Mouse (Mus musculus) cerebellum, adult (tissue): ENCODE measurements around the gene Tti1.

ENCODE experiments used
- ATAC-seq: cut with Nextera tagmentation; 2 replicates; pipeline ENCODE4 v1.9.2; 2017; ENCODE audit warnings: mild to moderate bottlenecking, moderate library complexity, mixed read lengths; ENCODE audit not compliant: insufficient number of reproducible peaks, low FRiP score, low TSS enrichment

Tti1 gene

GRCm38 (mm10) chr2:158040396-158040795 lies 12.2 kb upstream of the Tti1 start:
- no peak for ATAC-seq

- no peak for ATAC-seq
Measured at GRCm38 (mm10) chr2:158039662-158040061, 11.4 kb upstream of the Tti1 start.

DNA sequence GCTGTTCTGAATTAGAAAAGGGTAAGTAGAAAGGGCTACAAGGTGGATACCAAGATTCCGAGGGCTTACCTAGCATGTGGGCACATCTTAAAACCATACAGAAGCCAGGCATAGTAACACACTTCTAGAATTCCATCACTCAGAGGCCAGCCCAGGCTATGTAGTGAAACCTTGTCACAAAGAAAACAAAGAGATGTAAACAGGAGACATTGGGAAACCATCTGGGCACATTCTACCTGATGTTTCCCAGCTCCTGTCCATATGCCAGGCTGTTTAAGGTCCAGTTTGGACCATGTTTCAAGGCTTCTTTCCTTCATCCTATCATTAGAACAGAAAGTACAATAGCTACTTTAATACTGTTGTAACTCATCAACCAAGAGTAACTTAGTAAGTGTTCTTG lies 9.3 kb upstream of the Tti1 start:
- no peak for ATAC-seq

GRCm38 (mm10) chr2:158036953-158037352 lies 8.7 kb upstream of the Tti1 start:
- ATAC-seq: no peak

DNA sequence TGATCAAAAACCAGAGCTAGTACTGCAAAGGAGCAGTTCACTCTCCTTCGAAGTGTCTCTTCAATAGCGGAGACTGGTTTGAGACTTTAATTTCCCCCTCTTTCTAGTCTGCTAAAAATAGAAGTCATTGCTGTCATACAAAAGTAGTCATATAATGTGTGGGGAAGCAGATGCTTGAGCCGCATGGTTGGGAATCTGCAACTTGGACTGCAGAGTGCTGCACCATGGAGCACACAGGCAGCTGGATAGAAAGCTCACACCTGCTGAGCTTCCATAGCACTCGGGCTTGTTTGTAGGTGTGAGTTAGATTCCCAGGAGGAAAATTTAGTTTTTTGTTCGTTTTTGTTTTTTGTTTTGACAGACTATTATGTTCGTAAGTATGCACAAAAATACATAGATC lies 8.2 kb upstream of the Tti1 start:
- no peak for ATAC-seq

GRCm38 (mm10) chr2:158035813-158036212 lies 7.6 kb upstream of the Tti1 start:
- no peak for ATAC-seq

DNA sequence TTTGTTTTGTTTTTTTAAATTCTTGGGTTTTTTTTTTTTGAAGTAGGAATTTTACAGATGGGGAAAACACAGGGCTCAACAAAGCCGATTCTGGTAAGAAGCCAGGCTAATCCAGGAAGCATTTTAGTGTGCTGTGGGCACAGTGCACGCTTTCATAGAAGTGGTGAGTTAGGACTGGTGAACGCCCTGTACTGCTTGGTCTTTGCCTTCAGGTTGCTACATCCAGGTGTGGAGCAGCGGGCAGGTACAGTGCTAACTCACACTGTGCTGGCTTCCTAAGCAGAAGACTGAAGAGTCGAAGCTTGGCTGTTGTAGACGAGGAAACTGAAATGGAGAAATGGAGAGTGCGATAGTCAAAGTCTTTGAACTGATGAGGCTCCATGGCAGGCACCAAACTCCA lies 1.8 kb upstream of the Tti1 start:
- ATAC-seq: no peak

DNA sequence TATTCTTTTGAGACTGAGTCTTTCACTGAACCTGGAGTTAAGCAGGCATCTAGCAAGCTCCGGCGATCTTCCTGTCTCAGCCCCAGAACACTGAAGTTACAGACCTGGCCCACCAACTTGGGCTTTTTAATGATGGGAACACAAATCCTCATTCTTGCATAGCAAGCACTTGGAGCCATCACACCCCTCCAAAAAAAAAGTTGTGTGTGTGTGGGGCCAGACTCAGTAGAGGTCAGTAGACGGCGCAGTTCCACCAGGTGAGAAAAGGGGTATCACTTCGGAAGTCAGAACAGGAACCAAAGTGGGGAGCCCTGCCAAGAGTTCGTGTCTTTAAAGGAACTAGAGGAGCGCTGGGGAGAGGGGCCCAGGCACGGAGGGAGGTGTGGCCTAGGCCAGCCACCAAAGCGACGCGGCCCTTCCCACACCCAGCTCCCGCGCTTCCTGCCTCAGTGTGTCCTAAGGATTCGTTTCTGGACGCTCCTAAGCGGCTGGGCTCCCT lies 329 bp downstream of the Tti1 start:
- ATAC-seq: peak; percentile 2; the same call in 1 of the 2 replicates

- ATAC-seq: no peak
Measured at GRCm38 (mm10) chr2:158017330-158017729, 10.9 kb downstream of the Tti1 start.

- ATAC-seq: no peak
Measured at GRCm38 (mm10) chr2:158012608-158013007, 15.6 kb downstream of the Tti1 start.

GRCm38 (mm10) chr2:158009373-158009772 lies 18.9 kb downstream of the Tti1 start:
- no peak for ATAC-seq

DNA sequence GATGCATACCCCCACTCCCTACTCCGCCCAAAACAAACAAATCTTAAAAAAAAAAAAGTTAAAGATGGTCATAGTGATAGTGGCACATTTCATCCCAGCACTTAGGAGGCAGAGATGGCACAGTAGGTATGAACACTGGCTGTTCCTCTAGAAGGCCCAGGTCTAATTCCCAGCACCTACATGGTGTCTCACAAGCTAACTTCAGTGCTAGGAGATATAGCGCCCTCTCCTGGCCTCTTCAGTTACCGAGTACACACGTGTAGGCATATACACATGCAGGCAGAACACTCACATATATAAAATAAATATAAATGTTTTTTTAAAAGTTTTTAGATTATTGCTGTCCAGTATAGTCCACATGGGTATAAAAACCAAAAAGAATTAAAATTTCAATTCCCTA lies 22.6 kb downstream of the Tti1 start:
- ATAC-seq: no peak

DNA sequence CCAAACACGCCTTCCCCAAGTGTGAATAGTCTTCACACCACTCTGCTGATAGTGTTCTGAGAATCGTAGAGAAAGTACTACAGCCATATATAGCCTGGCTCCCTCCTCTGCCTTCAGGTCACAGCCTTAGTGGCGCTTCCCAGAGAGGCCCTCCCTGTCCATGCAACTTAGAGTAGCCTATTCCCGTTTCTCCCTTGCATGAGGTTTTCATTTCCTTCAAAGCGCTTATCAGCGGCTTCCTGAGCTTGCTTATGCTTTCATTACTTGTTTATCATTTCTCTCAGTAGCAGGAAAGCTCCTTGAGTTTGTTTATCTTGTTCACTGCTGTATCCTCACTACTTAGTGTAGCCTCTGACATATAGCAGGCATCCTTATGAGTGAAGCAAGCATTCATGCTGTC lies 23.6 kb downstream of the Tti1 start:
- ATAC-seq: no peak

- ATAC-seq: peak; percentile 76; the same call in 1 of the 2 replicates
Measured at GRCm38 (mm10) chr2:157998817-157999216, 29.4 kb downstream of the Tti1 start.

- ATAC-seq: no peak
Measured at GRCm38 (mm10) chr2:157992501-157992900, 35.7 kb downstream of the Tti1 start.

GRCm38 (mm10) chr2:157991026-157991425 lies 37.2 kb downstream of the Tti1 start:
- no peak for ATAC-seq

- ATAC-seq: no peak
Measured at GRCm38 (mm10) chr2:157989946-157990345, 38.3 kb downstream of the Tti1 start.

- ATAC-seq: no peak
Measured at GRCm38 (mm10) chr2:157988416-157989190, 39.6 kb downstream of the Tti1 start.

DNA sequence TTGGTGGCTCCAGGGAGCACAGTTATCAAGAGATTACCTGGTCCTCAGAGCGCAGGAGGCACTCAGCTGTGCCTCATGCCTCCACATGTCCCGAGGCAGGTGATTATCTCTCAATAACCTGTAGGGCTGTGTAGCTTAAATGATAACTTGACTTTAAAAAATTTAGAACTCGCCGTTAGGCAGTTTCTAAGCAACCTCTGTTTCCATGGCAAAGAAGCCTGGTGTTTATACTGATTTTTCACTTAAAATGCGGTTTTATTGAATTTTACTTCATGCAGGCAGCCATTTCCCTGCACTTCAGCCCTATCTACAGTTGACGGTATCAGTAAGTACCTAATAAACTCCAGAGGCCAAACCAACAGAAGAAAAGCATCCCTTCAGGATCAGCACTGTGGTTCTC lies 42.0 kb downstream of the Tti1 start:
- no peak for ATAC-seq

- ATAC-seq: no peak
Measured at GRCm38 (mm10) chr2:157985611-157986010, 42.6 kb downstream of the Tti1 start.

DNA sequence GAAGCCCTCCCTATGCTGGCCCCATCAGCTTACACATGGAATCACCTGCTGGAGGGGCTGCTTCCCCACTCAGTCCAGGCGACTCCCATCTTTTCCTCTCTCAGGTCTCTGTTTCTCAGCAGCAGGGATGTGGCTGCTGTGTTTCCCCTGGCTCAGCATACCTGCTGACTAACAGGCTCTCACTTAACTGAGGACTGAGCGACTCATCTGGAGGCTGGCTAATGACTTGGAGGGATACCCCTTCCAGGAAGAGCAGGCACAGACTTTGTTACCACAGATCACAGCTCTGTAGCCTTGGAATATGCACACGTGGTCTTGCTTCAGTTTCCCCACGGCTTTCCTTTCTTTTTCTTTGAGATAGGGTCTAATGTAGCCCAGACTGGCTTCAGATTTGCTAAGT lies 45.0 kb downstream of the Tti1 start:
- ATAC-seq: no peak

DNA sequence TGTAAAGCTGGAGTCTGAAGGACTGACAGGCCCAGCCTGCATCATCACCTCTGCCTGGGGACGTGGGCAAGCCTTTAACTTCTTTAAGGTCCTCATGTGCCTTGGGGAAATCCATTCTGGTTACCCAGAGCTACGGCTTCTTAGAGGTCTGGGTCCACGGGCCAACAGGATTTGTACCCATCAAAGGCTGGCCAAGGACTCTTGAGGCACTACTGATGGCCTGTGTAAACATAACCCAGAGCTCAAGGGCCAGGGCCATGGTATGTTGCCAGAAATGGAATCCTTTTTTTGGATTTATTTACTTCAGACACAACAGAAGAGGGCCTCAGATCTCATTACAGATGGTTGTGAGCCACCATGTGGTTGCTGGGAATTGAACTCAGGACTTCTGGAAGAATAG lies 45.5 kb downstream of the Tti1 start:
- ATAC-seq: no peak
